Mouse (Mus musculus): Measurements from ENCODE around the gene Zfp629.
A peak's percentile ranks its signal among the peaks of the same experiment; 100 is the strongest.

GRCm38 (mm10) chr7:127572895-127573471 is 42.6 kb downstream of the Zfp629 start, which contains the start of gene Phkg2:
- TF ChIP-seq CTCF (IDR thresholded peaks at IDR 0.05; ENCODE audit: control insufficient read depth, insufficient read depth, insufficient read length) (no peak), USF1 (IDR thresholded peaks at IDR 0.05; ENCODE audit: low read depth) (no peak), MYOD1 (IDR thresholded peaks at IDR 0.05; ENCODE audit: control insufficient read depth, insufficient read length, low read depth) (no peak), MAX (IDR thresholded peaks at IDR 0.05) (peak; percentile 34)

Data from C2C12 (cell line).